Mouse (Mus musculus) left cerebral cortex, adult 2 months (tissue): ENCODE measurements at regions not wholly inside any gene's neighbourhood (a gene's known extent, or its start where the extent isn't known, plus 50 kb on each side); places are given as distances from the start of the nearest gene placed in this dataset.
A peak's percentile ranks its signal among the peaks of the same experiment; 100 is the strongest.

ENCODE experiments used
- DNase-seq, 2 experiments: peaks; one replicate each; pipeline ENCODE4 v3.0.0; 2021 to 2022; ENCODE audit warnings: low spot score in 2 of 2, mixed read lengths in 1 of 2; ENCODE audit errors: extremely low spot score in 1 of 2
- H3K27ac ChIP-seq: fragments of 200-600 bp; 2 replicates; pipeline ENCODE4 v1.8.1; 2022
- H3K4me3 ChIP-seq: fragments of 200-600 bp; 2 replicates; pipeline ENCODE4 v1.8.1; 2022
- CTCF ChIP-seq: fragments of 200-600 bp; IDR thresholded peaks from 2 replicates; pipeline ENCODE4 v1.8.1; 2022; ENCODE audit warnings: antibody characterized with exemption, mild to moderate bottlenecking, moderate library complexity
- intact Hi-C: fragments of 180-260 bp; cut with DNase I; formaldehyde crosslinking; loops from one replicate; pipeline ENCODE4 v1.15.1; 2025

GRCm38 (mm10) chr3:126491251-126491913, 104.7 kb upstream of the Camk2d start:
- DNase-seq, result no peak
- Histone ChIP-seq H3K27ac (no peak overlapping the region), H3K4me3 (no peak overlapping the region)
- intact Hi-C loops, result no loop called here
- TF ChIP-seq CTCF, result no peak

- H3K27ac ChIP-seq, result no peak overlapping the region
- DNase-seq, result no peak
- H3K4me3 ChIP-seq, result no peak overlapping the region
- intact Hi-C loops, result no loop called here
- no peak for TF ChIP-seq CTCF
Observed at GRCm38 (mm10) chr3:126491914-126492265, 104.2 kb upstream of the Camk2d start.

- Histone ChIP-seq H3K4me3 (no peak overlapping the region), H3K27ac (no peak overlapping the region)
- intact Hi-C loops, result no loop called here
- no peak for TF ChIP-seq CTCF
- DNase-seq, result no peak
Observed at GRCm38 (mm10) chr3:126498823-126499222, 97.3 kb upstream of the Camk2d start.

GRCm38 (mm10) chr3:126500247-126500646, 95.9 kb upstream of the Camk2d start:
- no peak for DNase-seq
- Histone ChIP-seq H3K4me3 (no peak overlapping the region), H3K27ac (no peak overlapping the region)
- intact Hi-C loops, result no loop called here
- TF ChIP-seq CTCF, result no peak

- no peak for TF ChIP-seq CTCF
- intact Hi-C loops, result no loop called here
- no peak overlapping the region for H3K27ac ChIP-seq
- no peak for DNase-seq
- no peak overlapping the region for H3K4me3 ChIP-seq
Observed at GRCm38 (mm10) chr3:126501826-126502225, 94.3 kb upstream of the Camk2d start.

- no peak for TF ChIP-seq CTCF
- Histone ChIP-seq H3K4me3 (no peak overlapping the region), H3K27ac (no peak overlapping the region)
- intact Hi-C loops, result no loop called here
- DNase-seq, result no peak
Observed at GRCm38 (mm10) chr3:126505685-126506084, 90.4 kb upstream of the Camk2d start.

GRCm38 (mm10) chr3:126514842-126515241, 81.3 kb upstream of the Camk2d start:
- no peak overlapping the region for H3K4me3 ChIP-seq
- no peak for DNase-seq
- H3K27ac ChIP-seq, result no peak overlapping the region
- intact Hi-C loops, result no loop called here
- TF ChIP-seq CTCF, result no peak

GRCm38 (mm10) chr3:126534118-126534820, 61.8 kb upstream of the Camk2d start:
- no peak overlapping the region for H3K4me3 ChIP-seq
- no peak overlapping the region for H3K27ac ChIP-seq
- intact Hi-C loops, result no loop called here
- TF ChIP-seq CTCF, result no peak
- no peak for DNase-seq

- intact Hi-C loops, result loop anchor here (5.0 kb wide), 2 partner anchors 62 to 133 kb away; partner anchors contain the start of gene Camk2d
- no peak for DNase-seq
- no peak for TF ChIP-seq CTCF
- no peak overlapping the region for H3K4me3 ChIP-seq
- H3K27ac ChIP-seq, result no peak overlapping the region
Observed at GRCm38 (mm10) chr3:126535340-126535739, 60.8 kb upstream of the Camk2d start.

- DNase-seq, result no peak
- intact Hi-C loops, result loop anchor here (5.0 kb wide), 2 partner anchors 59 to 136 kb away; partner anchors contain the start of gene Camk2d
- Histone ChIP-seq H3K27ac (no peak overlapping the region), H3K4me3 (no peak overlapping the region)
- TF ChIP-seq CTCF, result no peak
Observed at GRCm38 (mm10) chr3:126538516-126538915, 57.6 kb upstream of the Camk2d start.

- Histone ChIP-seq H3K27ac (no peak overlapping the region), H3K4me3 (no peak overlapping the region)
- peak in 1 of 2 experiments; percentile 30 for DNase-seq
- intact Hi-C loops, result no loop called here
- TF ChIP-seq CTCF, result no peak
Observed at GRCm38 (mm10) chr3:126541105-126541504, 55.0 kb upstream of the Camk2d start.
